Mouse (Mus musculus): ENCODE data around the gene Olfr142.

DNA sequence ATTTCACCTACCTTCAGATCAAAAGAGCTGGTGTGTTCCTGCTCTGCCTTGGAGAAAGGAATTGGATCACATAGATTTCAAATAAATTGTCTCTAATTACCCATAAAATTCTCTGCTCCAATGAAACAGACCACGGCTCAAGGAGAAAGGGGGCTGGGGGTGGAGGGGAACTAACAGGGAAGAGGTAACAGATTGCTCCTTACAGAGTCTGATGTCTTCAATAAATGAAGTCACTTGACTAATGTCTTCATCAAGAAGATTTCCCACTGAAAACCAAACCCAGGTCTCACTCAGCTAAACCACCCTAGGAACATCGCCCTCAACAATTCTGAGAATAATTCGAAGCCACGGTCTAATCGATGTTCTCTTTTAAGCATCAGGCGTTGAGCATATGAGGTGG is 35.3 kb upstream of the Olfr142 start, which contains the start of gene Olfr1272:
- TF ChIP-seq EP300 (IDR thresholded peaks at IDR 0.05; ENCODE audit: low read depth) (no peak), CTCF (IDR thresholded peaks at IDR 0.05; ENCODE audit: low read depth) (no peak)
